Mouse (Mus musculus): Measurements from ENCODE around the gene Rbmxl1. TPM values are rescaled to one million over a fixed set of nuclear protein-coding genes. Genes with fewer than 3 reads are reported as not detected.
A peak's percentile ranks its signal among the peaks of the same experiment; 100 is the strongest.
"Not testable (repeated sequence)": the region's sequence is repeated elsewhere in the genome, so short reads cannot be mapped to it uniquely, and the experiment has no call there.

Rbmxl1 gene
- total RNA-seq (2021), result 10 to 100 TPM; 55.4 to 58.4 TPM
- long read RNA-seq, experiment 1, transcript Rbmxl1-201 (2 exons, 1,695 nt), result minor isoform, 9 of 56 reads
- long read RNA-seq, experiment 1, transcript Rbmxl1-202 (2 exons, 1,622 nt), result major isoform, 39 of 56 reads
- long read RNA-seq, experiment 1, partial matches to known transcripts, result 0 of 56 reads
- long read RNA-seq, experiment 1, other reads (novel, unspliced or antisense), result 8 of 56 reads
- long read RNA-seq, experiment 2, transcript Rbmxl1-201 (2 exons, 1,695 nt), result minor isoform, 17 of 86 reads
- long read RNA-seq, experiment 2, transcript Rbmxl1-202 (2 exons, 1,622 nt), result major isoform, 63 of 86 reads
- long read RNA-seq, experiment 2, partial matches to known transcripts, result 0 of 86 reads
- long read RNA-seq, experiment 2, other reads (novel, unspliced or antisense), result 6 of 86 reads

- peak; percentile 90 to 93 for DNase-seq (ENCODE audit: low spot score in 2 of 2)
These were observed at the start of gene Rbmxl1 for GRCm38 (mm10) chr8:78508719-78509272. Gene Rbmxl1 (minus strand): TSS chr8:78508898.

GRCm38 (mm10) chr8:78556773-78557434 is 48.2 kb upstream of the Rbmxl1 start:
- DNase-seq (ENCODE audit: low spot score in 2 of 2), result no peak

- DNase-seq (ENCODE audit: low spot score in 2 of 2), result no peak
These were observed 47.1 kb upstream of the Rbmxl1 start for GRCm38 (mm10) chr8:78555817-78556216.

GRCm38 (mm10) chr8:78550752-78551134 is 42.0 kb upstream of the Rbmxl1 start:
- no peak for DNase-seq (ENCODE audit: low spot score in 2 of 2)

- DNase-seq (ENCODE audit: low spot score in 2 of 2), result no peak
These were observed 41.5 kb upstream of the Rbmxl1 start for GRCm38 (mm10) chr8:78549971-78550751.

GRCm38 (mm10) chr8:78545153-78545817 is 36.6 kb upstream of the Rbmxl1 start:
- DNase-seq (ENCODE audit: low spot score in 2 of 2), result not testable (repeated sequence)

GRCm38 (mm10) chr8:78544545-78544944 is 35.8 kb upstream of the Rbmxl1 start:
- no peak for DNase-seq (ENCODE audit: low spot score in 2 of 2)

GRCm38 (mm10) chr8:78543621-78544020 is 34.9 kb upstream of the Rbmxl1 start:
- no peak for DNase-seq (ENCODE audit: low spot score in 2 of 2)

GRCm38 (mm10) chr8:78542670-78543069 is 34.0 kb upstream of the Rbmxl1 start:
- DNase-seq (ENCODE audit: low spot score in 2 of 2), result not testable (repeated sequence)

GRCm38 (mm10) chr8:78537795-78538194 is 29.1 kb upstream of the Rbmxl1 start:
- DNase-seq (ENCODE audit: low spot score in 2 of 2), result no peak

GRCm38 (mm10) chr8:78536716-78537115 is 28.0 kb upstream of the Rbmxl1 start:
- no peak for DNase-seq (ENCODE audit: low spot score in 2 of 2)

GRCm38 (mm10) chr8:78533981-78534380 is 25.3 kb upstream of the Rbmxl1 start:
- DNase-seq (ENCODE audit: low spot score in 2 of 2), result no peak

- no peak for DNase-seq (ENCODE audit: low spot score in 2 of 2)
These were observed 6.4 kb upstream of the Rbmxl1 start for GRCm38 (mm10) chr8:78515132-78515531.

GRCm38 (mm10) chr8:78514706-78515105 is 6.0 kb upstream of the Rbmxl1 start:
- no peak for DNase-seq (ENCODE audit: low spot score in 2 of 2)

- no peak for DNase-seq (ENCODE audit: low spot score in 2 of 2)
These were observed 4.4 kb upstream of the Rbmxl1 start for GRCm38 (mm10) chr8:78513106-78513505.

GRCm38 (mm10) chr8:78510926-78511325 is 2.2 kb upstream of the Rbmxl1 start:
- DNase-seq (ENCODE audit: low spot score in 2 of 2), result no peak

- no peak for DNase-seq (ENCODE audit: low spot score in 2 of 2)
These were observed 1.4 kb upstream of the Rbmxl1 start for GRCm38 (mm10) chr8:78510094-78510493.

- peak in 1 of 2 experiments; percentile 93 for DNase-seq (ENCODE audit: low spot score in 2 of 2)
These were observed 754 bp upstream of the Rbmxl1 start, which contains the start of gene Slc10a7 for GRCm38 (mm10) chr8:78509273-78510031. Gene Slc10a7 (plus strand): TSS chr8:78509346.

GRCm38 (mm10) chr8:78507979-78508718 is 549 bp downstream of the Rbmxl1 start:
- peak in 1 of 2 experiments; percentile 31 for DNase-seq (ENCODE audit: low spot score in 2 of 2)

Measured in layer of hippocampus, postnatal 14 days (tissue).